Mouse (Mus musculus): ENCODE measurements at regions not wholly inside any gene's neighbourhood (a gene's known extent, or its start where the extent isn't known, plus 50 kb on each side); places are given as distances from the start of the nearest gene placed in this dataset.

- no peak overlapping the region for H3K4me2 ChIP-seq (replicated peaks)
These were observed 58.6 kb upstream of the Cldn5 start for GRCm38 (mm10) chr16:18718040-18718439.

GRCm38 (mm10) chr16:18720433-18721233 lies 56.0 kb upstream of the Cldn5 start:
- no peak for ATAC-seq
- no peaks in the 10 kb centered on the region for H3K36me3 ChIP-seq
- H3K27me3 ChIP-seq (replicated peaks): no peaks in the 10 kb centered on the region
- WGBS: 33% methylated on average over 13 of the region's 13 CpGs
- no peaks in the 10 kb centered on the region for H3K9me3 ChIP-seq
- no peak overlapping the region for H3K27ac ChIP-seq
- no peak overlapping the region for H3K4me2 ChIP-seq (replicated peaks)
- no peaks in the 10 kb centered on the region for H3K4me1 ChIP-seq (replicated peaks)
- H3K9ac ChIP-seq: no peak overlapping the region
- H3K4me3 ChIP-seq (replicated peaks): no peak overlapping the region

More at GRCm38 (mm10) chr16:18718040-18718439, 58.6 kb upstream of the Cldn5 start:
- Histone ChIP-seq H3K9me3 (no peaks in the 10 kb centered on the region), H3K4me1 (replicated peaks) (no peaks in the 10 kb centered on the region), H3K27ac (no peak overlapping the region), H3K27me3 (replicated peaks) (no peaks in the 10 kb centered on the region), H3K9ac (no peak overlapping the region), H3K36me3 (no peaks in the 10 kb centered on the region), H3K4me3 (replicated peaks) (no peak overlapping the region)
- 21% methylated on average over 2 of the region's 2 CpGs for WGBS
- no peak for ATAC-seq

DNA sequence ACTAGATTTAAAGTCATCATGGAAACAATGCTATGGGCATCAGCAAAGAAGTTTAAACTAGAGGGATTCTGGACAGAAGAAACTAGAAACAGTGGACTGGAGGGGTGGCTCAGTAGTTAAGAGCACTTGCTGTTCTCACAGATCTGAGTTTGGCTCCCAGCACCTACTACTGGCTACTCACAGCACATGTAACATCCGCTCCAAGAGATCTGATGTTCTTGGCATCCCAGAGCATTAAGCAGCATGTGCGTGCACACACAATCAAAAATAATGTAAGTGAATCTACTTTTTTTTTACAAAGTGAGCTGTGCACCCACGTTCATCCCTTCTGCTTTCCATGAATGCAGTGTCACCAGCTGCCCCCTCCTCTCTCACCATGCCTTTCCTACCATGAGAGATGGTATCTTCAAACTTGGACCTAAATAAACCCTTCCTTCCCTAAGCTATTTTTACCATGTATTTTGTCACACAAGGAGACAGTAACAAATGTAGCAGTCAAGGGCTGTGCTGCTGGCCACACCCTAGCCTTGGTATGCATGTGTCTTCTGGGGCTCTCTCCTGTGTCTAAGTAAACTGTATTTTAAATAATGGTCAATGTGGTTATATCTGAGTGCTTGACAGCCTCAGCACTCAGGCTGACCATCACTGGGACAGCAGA lies 53.3 kb upstream of the Cldn5 start:
- Histone ChIP-seq H3K4me3 (replicated peaks) (no peak overlapping the region), H3K4me2 (replicated peaks) (no peak overlapping the region), H3K4me1 (replicated peaks) (no peaks in the 10 kb centered on the region), H3K9me3 (no peaks in the 10 kb centered on the region), H3K36me3 (no peaks in the 10 kb centered on the region), H3K27me3 (replicated peaks) (no peaks in the 10 kb centered on the region), H3K27ac (no peak overlapping the region), H3K9ac (no peak overlapping the region)
- 79% methylated on average over 3 of the region's 3 CpGs for WGBS
- ATAC-seq: no peak

DNA sequence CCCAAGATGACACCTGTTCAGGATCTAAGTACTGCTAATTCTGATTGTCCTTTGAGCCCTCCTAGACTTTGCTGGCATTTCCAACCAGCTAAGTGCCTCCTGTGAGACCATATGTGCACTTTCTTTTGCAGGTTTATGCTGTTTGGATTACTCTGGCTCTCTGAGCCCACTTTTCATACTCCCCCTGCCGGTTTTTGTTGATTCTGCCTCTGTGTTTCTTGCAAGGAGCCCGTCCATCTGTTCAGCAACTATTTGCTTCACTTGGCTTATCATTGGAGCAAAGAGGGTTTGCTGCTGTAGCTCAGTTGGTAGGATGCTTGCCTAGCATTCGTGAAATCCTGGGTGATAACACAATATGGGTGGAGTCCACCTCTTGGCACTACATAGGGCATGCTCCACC lies 52.8 kb upstream of the Cldn5 start:
- no peaks in the 10 kb centered on the region for H3K9me3 ChIP-seq
- no peak overlapping the region for H3K4me2 ChIP-seq (replicated peaks)
- no peak overlapping the region for H3K9ac ChIP-seq
- WGBS: 43% methylated on average over 3 of the region's 3 CpGs
- H3K27ac ChIP-seq: no peak overlapping the region
- no peak for ATAC-seq
- H3K27me3 ChIP-seq (replicated peaks): no peaks in the 10 kb centered on the region
- H3K4me3 ChIP-seq (replicated peaks): no peak overlapping the region
- H3K4me1 ChIP-seq (replicated peaks): no peaks in the 10 kb centered on the region
- no peaks in the 10 kb centered on the region for H3K36me3 ChIP-seq

- H3K36me3 ChIP-seq: no peaks in the 10 kb centered on the region
- no peak for ATAC-seq
- no peak overlapping the region for H3K4me3 ChIP-seq (replicated peaks)
- H3K9me3 ChIP-seq: no peaks in the 10 kb centered on the region
- 35% methylated on average over 6 of the region's 6 CpGs for WGBS
- H3K27me3 ChIP-seq (replicated peaks): no peaks in the 10 kb centered on the region
- H3K27ac ChIP-seq: no peak overlapping the region
- H3K4me2 ChIP-seq (replicated peaks): no peak overlapping the region
- H3K9ac ChIP-seq: no peak overlapping the region
- H3K4me1 ChIP-seq (replicated peaks): no peaks in the 10 kb centered on the region
These were observed 51.9 kb upstream of the Cldn5 start for GRCm38 (mm10) chr16:18724706-18725105.

Data from intestine, embryonic 15.5 days (tissue).